Mouse (Mus musculus) liver, adult 2 months (tissue): ENCODE data around the gene Ice1. TPM values are rescaled to one million over a fixed set of nuclear protein-coding genes. Genes with fewer than 3 reads are reported as not detected.

Experiments
- DNase-seq: peaks from one replicate; pipeline ENCODE4 v3.0.0-alpha.2; 2011; ENCODE audit warnings: low read depth, low spot score; ENCODE audit errors: extremely low read depth
- H3K27ac ChIP-seq: fragments of 200-500 bp; replicated peaks from 2 replicates; pipeline ENCODE4 v1.5.1; 2012; ENCODE audit warnings: low read depth, mild to moderate bottlenecking, control low read depth, inconsistent platforms, low read length; ENCODE audit not compliant: insufficient read depth
- H3K27me3 ChIP-seq: fragments of 200-500 bp; 2 replicates; pipeline ENCODE4 v1.6.1; 2012; ENCODE audit warnings: mild to moderate bottlenecking, moderate library complexity, low read length, inconsistent platforms; ENCODE audit not compliant: control insufficient read depth, insufficient read depth
- H3K36me3 ChIP-seq: fragments of 200-500 bp; 2 replicates; pipeline ENCODE4 v1.6.1; 2012; ENCODE audit warnings: low read length, inconsistent platforms; ENCODE audit not compliant: control insufficient read depth, insufficient read depth
- H3K4me1 ChIP-seq: fragments of 200-500 bp; 2 replicates; pipeline ENCODE4 v1.6.1; 2011; ENCODE audit warnings: low read length; ENCODE audit not compliant: control insufficient read depth, insufficient read depth
- H3K4me3 ChIP-seq: fragments of 200-500 bp; 2 replicates; pipeline ENCODE4 v1.5.1; 2011; ENCODE audit warnings: low read depth, mild to moderate bottlenecking, control low read depth, low read length, moderate library complexity; ENCODE audit not compliant: insufficient read depth
- H3K79me2 ChIP-seq: fragments of 200-500 bp; 2 replicates; pipeline ENCODE4 v1.6.1; 2012; ENCODE audit warnings: inconsistent platforms, mild to moderate bottlenecking, low read length, moderate library complexity; ENCODE audit not compliant: control insufficient read depth, insufficient read depth
- H3K9ac ChIP-seq: fragments of 200-500 bp; 2 replicates; pipeline ENCODE4 v1.6.1; 2012; ENCODE audit warnings: low read depth, mild to moderate bottlenecking, control low read depth, inconsistent platforms, low read length
- CTCF ChIP-seq: fragments of 200-500 bp; IDR thresholded peaks from 2 replicates; pipeline ENCODE4 v1.5.1; 2011; ENCODE audit warnings: low read depth, low read length, control low read depth
- POLR2A ChIP-seq: fragments of 200-500 bp; IDR thresholded peaks from 2 replicates; pipeline ENCODE4 v1.6.1; 2011; ENCODE audit warnings: low read length, control low read depth; ENCODE audit not compliant: insufficient read depth; ENCODE audit errors: extremely low read depth
- WGBS: fragments of 180-500 bp; shearing (Covaris S2); methylation state at CpG from one replicate; pipeline ENCODE4 v1.1.7; 2018; 5-methylcytosine and 5-hydroxymethylcytosine counted together
- polyA plus RNA-seq: library from polyadenylated mRNA; depleted of rRNA; stranded (reverse); fragments of >200 nt; gene quantifications from 2 replicates; pipeline ENCODE4 v1.2.3, GENCODE M21; 2012
- total RNA-seq: library from RNA; depleted of rRNA; stranded (reverse); fragments of >200 nt; gene quantifications from 2 replicates; pipeline ENCODE4 v1.2.3, GENCODE M21; 2014

Gene Ice1
- total and polyA plus RNA-seq, 2 experiments, result 8.5 to 12.2 TPM

DNA sequence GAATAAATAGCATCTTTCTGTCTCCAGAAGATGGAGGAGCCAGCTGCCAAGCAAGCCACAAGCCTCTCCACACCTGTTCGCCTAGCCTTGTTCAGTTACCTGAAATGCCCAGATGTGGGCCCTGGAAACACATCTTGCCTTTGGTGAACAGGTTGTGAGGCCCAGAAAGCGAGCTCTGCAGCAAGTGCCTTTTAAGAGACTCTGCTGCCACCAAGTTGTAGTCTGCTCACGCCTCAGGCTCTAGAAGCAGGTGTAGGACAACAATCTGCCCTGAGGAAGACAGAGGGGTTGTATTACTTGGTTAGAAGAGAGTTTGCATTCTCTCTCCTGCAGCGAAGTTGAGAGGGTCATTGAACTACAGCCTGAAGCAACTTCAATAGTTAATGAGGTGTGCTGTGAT, 55.9 kb downstream of the Ice1 start:
- Histone ChIP-seq H3K4me3 (no peak overlapping the region), H3K27me3 (no peaks in the 10 kb centered on the region), H3K27ac (no peak overlapping the region), H3K4me1 (no peaks in the 10 kb centered on the region), H3K36me3 (peaks cover 14% of the 10 kb centered on the region; the same call in 1 of the 2 replicates), H3K79me2 (no peaks in the 10 kb centered on the region), H3K9ac (no peak overlapping the region)
- 93% methylated on average over 4 of the region's 4 CpGs for WGBS
- TF ChIP-seq POLR2A (no peak), CTCF (no peak)
- no peak for DNase-seq

DNA sequence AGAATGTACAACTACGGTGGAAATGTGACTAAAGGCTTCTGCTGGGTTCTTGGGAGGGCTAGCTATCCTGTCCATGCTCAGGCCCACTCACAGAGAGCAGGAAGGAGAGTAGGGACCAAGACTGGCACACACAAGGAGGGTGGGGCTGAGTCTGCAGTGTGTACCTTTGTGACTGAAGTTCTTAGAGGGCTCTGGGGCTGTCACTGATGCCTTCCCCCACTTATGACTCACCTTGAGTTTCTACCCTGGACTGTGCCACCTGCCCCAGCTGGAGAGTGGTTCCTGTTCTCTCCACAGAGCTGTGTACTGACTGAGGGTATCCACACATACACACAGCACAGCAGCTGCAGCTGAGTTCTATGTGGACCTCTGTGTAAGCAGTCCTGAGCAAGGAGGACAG, 63.2 kb downstream of the Ice1 start:
- no peak overlapping the region for H3K4me3 ChIP-seq

DNA sequence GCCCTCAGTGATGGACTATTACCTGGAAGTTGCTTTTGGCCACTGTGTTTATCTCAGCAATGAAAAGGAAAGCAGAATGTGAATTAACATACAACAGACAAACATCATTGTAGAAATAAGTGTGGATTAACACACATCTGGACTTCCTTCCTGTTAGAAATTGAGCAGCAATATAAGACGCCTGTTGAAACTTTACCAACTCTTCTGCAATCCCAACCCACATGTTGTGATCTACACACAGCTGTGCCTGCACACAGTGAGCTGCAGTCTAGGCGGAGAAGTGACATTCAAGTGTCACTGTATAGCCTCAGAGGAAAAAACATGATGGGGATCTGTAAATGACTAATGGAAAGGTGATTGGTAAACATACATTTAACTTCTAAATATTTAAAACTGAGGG, 69.5 kb downstream of the Ice1 start:
- WGBS, result 73% methylated on average over 2 of the region's 2 CpGs
- no peaks in the 10 kb centered on the region for H3K36me3 ChIP-seq
- DNase-seq, result no peak
- H3K79me2 ChIP-seq, result no peaks in the 10 kb centered on the region
- no peak overlapping the region for H3K27ac ChIP-seq
- no peaks in the 10 kb centered on the region for H3K27me3 ChIP-seq
- H3K4me1 ChIP-seq, result no peaks in the 10 kb centered on the region
- no peak overlapping the region for H3K4me3 ChIP-seq
- no peak for TF ChIP-seq CTCF
- TF ChIP-seq POLR2A, result no peak
- no peak overlapping the region for H3K9ac ChIP-seq

More for the DNA sequence above, 63.2 kb downstream of the Ice1 start:
- Histone ChIP-seq H3K79me2 (no peaks in the 10 kb centered on the region), H3K4me1 (no peaks in the 10 kb centered on the region), H3K27ac (no peak overlapping the region), H3K27me3 (no peaks in the 10 kb centered on the region), H3K9ac (no peak overlapping the region), H3K36me3 (no peaks in the 10 kb centered on the region)
- no peak for TF ChIP-seq CTCF
- TF ChIP-seq POLR2A, result no peak
- DNase-seq, result no peak
- WGBS, result 81% methylated on average over 1 of the region's 1 CpGs

DNA sequence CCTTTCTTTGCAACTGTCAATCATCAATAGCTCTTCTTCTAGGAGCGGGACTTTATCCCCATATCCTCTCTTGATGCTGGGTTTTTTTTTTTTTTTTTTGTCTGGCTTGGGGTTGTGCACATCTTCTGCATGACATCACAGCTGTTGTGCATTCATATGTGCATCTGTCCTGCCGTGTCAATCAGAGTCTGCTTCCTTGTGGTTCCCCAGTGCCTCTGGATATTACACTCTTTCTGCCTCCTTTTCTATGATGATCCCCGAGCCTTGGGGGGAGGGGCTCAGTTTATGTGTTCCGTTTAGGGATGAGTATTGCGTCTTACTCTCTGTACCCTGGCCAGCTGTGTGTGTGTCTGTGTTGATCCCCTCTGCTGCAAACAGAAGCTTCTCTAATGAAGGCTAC, 84.0 kb downstream of the Ice1 start:
- no peaks in the 10 kb centered on the region for H3K79me2 ChIP-seq
- H3K4me3 ChIP-seq, result no peak overlapping the region
- TF ChIP-seq CTCF (no peak), POLR2A (no peak)
- no peak overlapping the region for H3K9ac ChIP-seq
- no peaks in the 10 kb centered on the region for H3K27me3 ChIP-seq
- no peak overlapping the region for H3K27ac ChIP-seq
- no peaks in the 10 kb centered on the region for H3K4me1 ChIP-seq
- WGBS, result 75% methylated on average over 5 of the region's 5 CpGs
- no peaks in the 10 kb centered on the region for H3K36me3 ChIP-seq
- DNase-seq, result no peak

DNA sequence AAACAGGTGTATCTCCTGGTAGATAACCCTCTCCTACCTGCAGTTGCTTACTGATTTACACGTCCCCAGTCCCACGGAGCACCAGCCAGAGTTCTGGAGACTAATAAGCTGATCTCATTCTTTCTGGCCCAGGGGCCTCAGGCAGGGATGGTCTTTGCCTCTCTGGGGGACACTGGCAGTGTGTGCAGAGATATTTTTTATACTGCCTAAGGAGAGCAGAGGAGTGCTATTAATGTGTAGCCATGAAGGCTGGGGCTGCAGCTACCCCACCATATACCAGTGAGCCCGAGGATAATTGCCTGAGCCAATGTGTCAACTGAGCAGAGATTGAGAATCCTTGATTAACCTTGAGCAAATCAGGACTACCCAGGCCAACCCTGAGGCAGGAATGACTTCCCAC, 90.0 kb downstream of the Ice1 start:
- Histone ChIP-seq H3K27me3 (no peaks in the 10 kb centered on the region), H3K79me2 (no peaks in the 10 kb centered on the region), H3K4me3 (no peak overlapping the region), H3K27ac (no peak overlapping the region), H3K36me3 (no peaks in the 10 kb centered on the region), H3K9ac (no peak overlapping the region), H3K4me1 (no peaks in the 10 kb centered on the region)
- no peak for DNase-seq
- WGBS, result 20% methylated on average over 3 of the region's 3 CpGs
- TF ChIP-seq POLR2A, result no peak
- TF ChIP-seq CTCF, result no peak

DNA sequence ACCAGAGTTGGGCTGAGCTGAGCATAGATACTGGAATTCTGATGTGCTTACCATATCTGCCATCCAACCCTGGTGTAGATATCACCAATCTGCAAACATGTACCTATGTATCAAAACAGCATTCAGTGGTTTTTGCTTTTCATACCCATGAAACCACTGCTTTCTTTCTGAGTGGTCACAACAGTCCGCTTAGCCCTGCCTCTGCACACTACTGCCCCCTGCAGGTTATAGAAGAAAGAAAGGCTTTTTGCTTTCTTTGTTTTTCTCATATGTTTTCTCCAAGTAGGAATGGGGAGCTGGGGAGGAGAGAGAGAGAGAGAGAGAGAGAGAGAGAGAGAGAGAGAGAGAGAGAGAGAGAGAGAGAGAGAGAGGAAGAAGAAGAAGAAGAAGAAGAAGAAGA, 92.2 kb downstream of the Ice1 start:
- Histone ChIP-seq H3K4me3 (no peak overlapping the region), H3K79me2 (no peaks in the 10 kb centered on the region), H3K27ac (no peak overlapping the region), H3K36me3 (no peaks in the 10 kb centered on the region), H3K27me3 (no peaks in the 10 kb centered on the region), H3K4me1 (no peaks in the 10 kb centered on the region), H3K9ac (no peak overlapping the region)
- WGBS, result 4% methylated on average over 1 of the region's 1 CpGs
- DNase-seq, result no peak
- TF ChIP-seq CTCF (peak; percentile 47; the same call in 1 of the 2 replicates), POLR2A (no peak)
